Mouse (Mus musculus) midbrain, postnatal 0 days (tissue): ENCODE data around the gene Man1b1. TPM values are rescaled to one million over a fixed set of nuclear protein-coding genes. Genes with fewer than 3 reads are reported as not detected.

ENCODE experiments used
- ATAC-seq: fragments of 200-750 bp; cut with Nextera tagmentation; 2 replicates; pipeline ENCODE4 v1.8.0; 2017; ENCODE audit warnings: moderate number of reproducible peaks, mild to moderate bottlenecking, moderate TSS enrichment, moderate library complexity; ENCODE audit not compliant: low FRiP score
- DNase-seq: peaks from one replicate; pipeline ENCODE4 v3.0.0-alpha.2; 2015; ENCODE audit warnings: low spot score
- H3K27ac ChIP-seq: fragments of 300-500 bp; sonication (generic); 2 replicates; pipeline ENCODE4 v1.5.1; 2014; ENCODE audit warnings: low read depth, mild to moderate bottlenecking, low read length, mixed read lengths
- H3K27me3 ChIP-seq: fragments of 300-500 bp; sonication (generic); 2 replicates; pipeline ENCODE4 v1.6.1; 2014; ENCODE audit warnings: low read length, control low read depth, mixed read lengths; ENCODE audit not compliant: insufficient read depth
- H3K36me3 ChIP-seq: fragments of 300-500 bp; sonication (generic); 2 replicates; pipeline ENCODE4 v1.6.1; 2014; ENCODE audit warnings: low read length, control low read depth, mixed read lengths; ENCODE audit not compliant: insufficient read depth
- H3K4me1 ChIP-seq: fragments of 300-500 bp; sonication (generic); 2 replicates; pipeline ENCODE4 v1.6.1; 2014; ENCODE audit warnings: mild to moderate bottlenecking, control low read depth, antibody characterized with exemption, low read length, mixed read lengths; ENCODE audit not compliant: insufficient read depth
- H3K4me2 ChIP-seq: fragments of 300-500 bp; sonication (generic); 2 replicates; pipeline ENCODE4 v1.6.1; 2014; ENCODE audit warnings: low read depth, mild to moderate bottlenecking, low read length, mixed read lengths; ENCODE audit not compliant: poor library complexity, severe bottlenecking
- H3K4me3 ChIP-seq: fragments of 300-500 bp; sonication (generic); 2 replicates; pipeline ENCODE4 v1.5.1; 2014; ENCODE audit warnings: low read depth, mild to moderate bottlenecking, low read length, moderate library complexity
- H3K9ac ChIP-seq: fragments of 300-500 bp; sonication (generic); replicated peaks from 2 replicates; pipeline ENCODE4 v1.6.1; 2014; ENCODE audit warnings: mild to moderate bottlenecking, low read length, moderate library complexity, mixed read lengths; ENCODE audit not compliant: poor library complexity, severe bottlenecking
- H3K9me3 ChIP-seq: fragments of 300-500 bp; sonication (generic); 2 replicates; pipeline ENCODE4 v1.6.1; 2016; ENCODE audit warnings: low read length, control low read depth
- CTCF ChIP-seq: IDR thresholded peaks from 2 replicates; pipeline ENCODE4 v1.5.1; 2016; ENCODE audit warnings: antibody characterized with exemption, mild to moderate bottlenecking
- WGBS: fragments of 180-500 bp; shearing (Covaris S2); extraction: QIAGEN DNeasy Blood & Tissue Kit; methylation state at CpG from one replicate; pipeline ENCODE4 v1.1.7; 2014; 5-methylcytosine and 5-hydroxymethylcytosine counted together
- polyA plus RNA-seq: library from polyadenylated mRNA; unstranded; fragments of >200 nt; fragmentation: Nextera tagmentation; extraction: Ambion mirVana; gene quantifications from 2 replicates; pipeline ENCODE4 v1.2.1, GENCODE M21; 2015
- total RNA-seq: library from RNA; depleted of rRNA; stranded (reverse); fragments of >200 nt; gene quantifications from 2 replicates; pipeline ENCODE4 v1.2.3, GENCODE M21; 2014

Gene Man1b1
- total and polyA plus RNA-seq, 2 experiments from 2014 or later, result 53.1 to 60.0 TPM

GRCm38 (mm10) chr2:25311491-25311891, 20.6 kb upstream of the Man1b1 start:
- DNase-seq (no peak), ATAC-seq (no peak)
- no peaks in the 10 kb centered on the region for H3K9me3 ChIP-seq
- H3K4me3 ChIP-seq, result no peak overlapping the region
- no peak overlapping the region for H3K4me2 ChIP-seq
- no peak overlapping the region for H3K27ac ChIP-seq
- H3K27me3 ChIP-seq, result peaks cover 38% of the 10 kb centered on the region
- H3K9ac ChIP-seq, result no peak overlapping the region
- 16% methylated on average over 11 of the region's 11 CpGs for WGBS
- peaks cover 53% of the 10 kb centered on the region for H3K36me3 ChIP-seq
- no peak for TF ChIP-seq CTCF
- no peaks in the 10 kb centered on the region for H3K4me1 ChIP-seq

GRCm38 (mm10) chr2:25318119-25318966, 13.8 kb upstream of the Man1b1 start:
- no peak for TF ChIP-seq CTCF
- 5% methylated on average over 31 of the region's 31 CpGs for WGBS
- peak overlapping the region; percentile 69 for H3K4me3 ChIP-seq
- H3K9ac ChIP-seq, result peak overlapping the region; percentile 87
- peaks cover 14% of the 10 kb centered on the region for H3K27me3 ChIP-seq
- H3K9me3 ChIP-seq, result no peaks in the 10 kb centered on the region
- H3K4me1 ChIP-seq, result 0 out of 2 replicates have a peak, but pooled peaks cover 3% of the 10 kb centered on the region
- peaks cover 13% of the 10 kb centered on the region for H3K36me3 ChIP-seq
- ATAC-seq (peak; percentile 70), DNase-seq (peak; percentile 42)
- H3K27ac ChIP-seq, result peak overlapping the region; percentile 81
- H3K4me2 ChIP-seq, result peak overlapping the region; percentile 64

GRCm38 (mm10) chr2:25318971-25319773, 13.0 kb upstream of the Man1b1 start, which contains the start of gene Grin1:
TSS of gene Grin1 (minus strand) at chr2:25319187.
- Histone ChIP-seq H3K4me3 (peak within 1 kb of the TSS; percentile 69), H3K27me3 (peaks cover 9% of the 10 kb centered on the region), H3K36me3 (peaks cover 8% of the 10 kb centered on the region; the same call in 1 of the 2 replicates), H3K9ac (peak within 1 kb of the TSS; percentile 87), H3K27ac (peak within 1 kb of the TSS; percentile 81), H3K4me2 (peak within 1 kb of the TSS; percentile 64), H3K9me3 (no peaks in the 10 kb centered on the region), H3K4me1 (0 out of 2 replicates have a peak, but pooled peaks cover 3% of the 10 kb centered on the region)
- no peak for TF ChIP-seq CTCF
- DNase-seq, result peak; percentile 94
- peak; percentile 85 for ATAC-seq
- 9% methylated on average over 53 of the region's 58 CpGs for WGBS

GRCm38 (mm10) chr2:25320084-25320483, 12.1 kb upstream of the Man1b1 start:
- Histone ChIP-seq H3K36me3 (peaks cover 6% of the 10 kb centered on the region; the same call in 1 of the 2 replicates), H3K4me3 (no peak overlapping the region), H3K9me3 (no peaks in the 10 kb centered on the region), H3K27me3 (peaks cover 4% of the 10 kb centered on the region; the same call in 1 of the 2 replicates), H3K9ac (no peak overlapping the region), H3K4me1 (0 out of 2 replicates have a peak, but pooled peaks cover 3% of the 10 kb centered on the region), H3K4me2 (no peak overlapping the region), H3K27ac (no peak overlapping the region)
- WGBS, result 34% methylated on average over 2 of the region's 2 CpGs
- ATAC-seq (no peak), DNase-seq (no peak)
- no peak for TF ChIP-seq CTCF

GRCm38 (mm10) chr2:25326036-25326435, 6.1 kb upstream of the Man1b1 start:
- H3K9me3 ChIP-seq, result no peaks in the 10 kb centered on the region
- H3K4me1 ChIP-seq, result no peaks in the 10 kb centered on the region
- no peak overlapping the region for H3K9ac ChIP-seq
- H3K4me3 ChIP-seq, result no peak overlapping the region
- 82% methylated on average over 2 of the region's 2 CpGs for WGBS
- H3K4me2 ChIP-seq, result no peak overlapping the region
- no peak for DNase-seq
- no peaks in the 10 kb centered on the region for H3K36me3 ChIP-seq
- no peak for ATAC-seq
- no peak overlapping the region for H3K27ac ChIP-seq
- H3K27me3 ChIP-seq, result peaks cover 4% of the 10 kb centered on the region; the same call in 1 of the 2 replicates
- no peak for TF ChIP-seq CTCF
